ENCODE assay signal across 13 mouse cellular contexts in the genomic region with DNA sequence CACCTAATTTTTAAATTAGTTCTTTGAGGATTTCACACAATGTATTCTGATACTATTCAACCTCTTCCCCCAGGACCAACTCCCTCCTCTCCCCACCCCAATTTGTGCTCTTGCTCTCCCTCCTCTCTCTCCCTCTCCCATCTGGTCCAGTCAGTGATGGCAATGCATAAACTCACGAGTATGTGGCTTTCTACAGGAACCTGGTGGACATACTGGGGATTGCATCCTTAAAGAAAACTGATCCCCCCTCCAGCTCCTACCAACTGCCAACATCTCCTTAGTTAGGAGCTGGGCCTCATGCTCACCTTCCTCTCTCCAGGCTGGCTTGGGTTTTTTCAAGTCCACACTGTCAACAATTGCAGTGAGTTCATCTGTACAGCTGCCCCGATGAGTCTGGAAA. TPM values are rescaled to one million over a fixed set of nuclear protein-coding genes. Genes with fewer than 3 reads are reported as not detected.
DNase-seq lines count a peak whose midpoint lies in the region; ATAC-seq and TF ChIP-seq lines count a peak whose summit lies in the region.
"Had no signal": no experiment of that assay in that cellular context is flagged by ENCODE, and none has a peak within 500 bp of the region (broad histone marks: within the 10 kb centered on the region; RNA-seq: fewer than 3 reads in every experiment).

No protein-coding gene starts in this region.

- no peak overlapping the region for H3K27ac ChIP-seq in layer of hippocampus, adult 2 months
- H3K27ac ChIP-seq: heart, embryonic 13.5 days; intestine, embryonic 15.5 days had no signal

- ATAC-seq in CD4-positive, CD25-positive, alpha-beta regulatory T cell, adult 4 months, result no peak
- ATAC-seq: intestine, embryonic 15.5 days had no signal

- H3K4me3 ChIP-seq in layer of hippocampus, adult 2 months, result no peak overlapping the region
- H3K4me3 ChIP-seq: heart, embryonic 13.5 days; intestine, embryonic 15.5 days; megakaryocyte, embryonic 14.5 days had no signal

- DNase-seq in CD4-positive, CD25-positive, alpha-beta regulatory T cell, adult 2 months (ENCODE audit: low read depth, low spot score), result peak; percentile 26
- no peak for DNase-seq in layer of hippocampus, adult 2 months (ENCODE audit: low spot score in 2 of 2)
- DNase-seq in layer of hippocampus, adult 11-12 months (ENCODE audit: low spot score), result no peak
- DNase-seq in R1 (ENCODE audit: low read depth, low spot score) (peak; percentile 38), adipocyte (ENCODE audit: low spot score) (no peak)
- peak; percentile 12 for DNase-seq in naive thymus-derived CD4-positive, alpha-beta T cell, adult 2 months (ENCODE audit: low read depth)
- DNase-seq in frontal cortex, adult 2 months (ENCODE audit: extremely low spot score in 1 of 2, low spot score in 1 of 2), result no peak
- DNase-seq: layer of hippocampus, adult 9-11 months; thymus, adult 2 months had no signal

- TF ChIP-seq CTCF in layer of hippocampus, adult 2 months (conservative IDR thresholded peaks at IDR 0.05), result peak; percentile 58

RNA-seq across cellular contexts. Expression of a gene that starts 33.4 kb away (rescaled TPM):
- polyA plus RNA-seq in CD4-positive, CD25-positive, alpha-beta regulatory T cell, adult 4 months (2017; shearing (Covaris generic)), result 10 to 100 TPM; 75.5 to 86.4 TPM
- total RNA-seq in layer of hippocampus, adult 2 months (2021), result 10 to 100 TPM; 88.6 to 92.3 TPM
- polyA plus RNA-seq in frontal cortex, adult 2 months (2012; rRNA removed), result 41.5 and 44.2 TPM in 2 replicates

Comparison
In these comparisons a context has a peak if more than half of its experiments do, and no peak if none do; other contexts are left out.
1. DNase-seq: peak in CD4-positive, CD25-positive, alpha-beta regulatory T cell, adult 2 months (single experiment), R1 (single experiment) and naive thymus-derived CD4-positive, alpha-beta T cell, adult 2 months (single experiment); none in layer of hippocampus, adult 2 months (0 of 2), layer of hippocampus, adult 11-12 months (single experiment), adipocyte (single experiment) and frontal cortex, adult 2 months (0 of 2).